Mouse (Mus musculus): Measurements from ENCODE around the gene Adar.

- no peak for TF ChIP-seq CTCF (IDR thresholded peaks at IDR 0.05; ENCODE audit: control insufficient read depth, insufficient read depth, low read length)
- no peak for TF ChIP-seq POLR2A (IDR thresholded peaks at IDR 0.05; ENCODE audit: borderline replicate concordance, control insufficient read depth, low read depth, low read length)
These were observed 14.4 kb upstream of the Adar start for GRCm38 (mm10) chr3:89700461-89700860.
